Mouse (Mus musculus) gonadal fat pad, adult 2 months (tissue): ENCODE measurements at regions not wholly inside any gene's neighbourhood (a gene's known extent, or its start where the extent isn't known, plus 50 kb on each side); places are given as distances from the start of the nearest gene placed in this dataset.

ENCODE experiments used
- DNase-seq: peaks from one replicate; pipeline ENCODE4 v3.0.0-alpha.2; 2012; ENCODE audit warnings: low read depth

DNA sequence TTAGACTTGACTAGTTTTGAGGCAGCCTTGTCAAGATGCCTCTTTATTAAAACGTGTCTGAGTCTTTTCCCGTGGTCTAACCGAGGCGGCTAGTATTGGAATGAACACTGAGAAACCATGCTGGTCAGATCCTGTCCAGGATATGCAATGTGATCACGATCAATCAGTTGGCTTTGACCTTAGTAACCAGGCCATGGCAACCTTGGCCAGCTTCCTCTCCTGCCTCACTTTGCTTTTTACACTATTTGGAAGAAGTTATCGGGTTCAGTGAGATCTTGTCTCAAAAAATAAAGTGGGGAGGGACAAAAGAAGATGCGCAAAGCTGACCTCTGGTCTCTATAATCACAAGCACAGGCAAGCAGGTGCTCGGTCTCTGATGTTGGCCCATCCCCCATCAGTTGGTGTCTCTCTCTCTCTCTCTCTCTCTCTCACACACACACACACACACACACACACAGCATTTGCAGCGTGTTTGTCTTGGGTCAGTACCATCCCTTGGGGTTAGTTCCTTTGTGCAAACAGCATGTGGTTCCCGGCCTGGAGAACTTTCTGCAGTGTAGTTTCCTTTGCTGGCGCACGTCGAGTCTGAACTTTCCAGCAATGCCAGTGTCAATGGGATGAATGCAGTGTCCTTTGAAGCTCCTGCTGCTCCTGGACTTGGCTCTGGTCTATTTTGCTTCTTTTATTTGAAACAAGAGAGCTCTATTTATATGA lies 117.6 kb upstream of the Spdye4c start:
- DNase-seq, result no peak

DNA sequence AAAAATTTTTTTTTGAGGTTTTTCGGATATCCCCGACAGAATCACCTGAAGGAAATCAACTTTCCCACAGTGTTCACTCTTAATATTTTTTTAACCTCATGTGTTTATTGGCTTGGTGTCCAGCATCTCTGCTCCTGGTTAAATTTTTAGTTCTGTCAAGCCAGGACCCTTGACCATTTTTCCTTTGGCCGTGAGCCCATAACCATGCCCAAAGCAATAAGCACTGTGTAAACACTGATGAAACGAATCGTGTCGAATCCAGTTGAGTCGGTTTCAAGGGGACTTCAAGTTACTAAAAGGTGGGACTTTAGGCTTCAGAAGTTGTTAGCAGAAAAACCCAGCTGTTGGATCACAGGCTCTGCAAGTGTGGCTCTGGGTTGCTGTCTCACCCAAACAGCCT lies 117.0 kb upstream of the Spdye4c start:
- no peak for DNase-seq

DNA sequence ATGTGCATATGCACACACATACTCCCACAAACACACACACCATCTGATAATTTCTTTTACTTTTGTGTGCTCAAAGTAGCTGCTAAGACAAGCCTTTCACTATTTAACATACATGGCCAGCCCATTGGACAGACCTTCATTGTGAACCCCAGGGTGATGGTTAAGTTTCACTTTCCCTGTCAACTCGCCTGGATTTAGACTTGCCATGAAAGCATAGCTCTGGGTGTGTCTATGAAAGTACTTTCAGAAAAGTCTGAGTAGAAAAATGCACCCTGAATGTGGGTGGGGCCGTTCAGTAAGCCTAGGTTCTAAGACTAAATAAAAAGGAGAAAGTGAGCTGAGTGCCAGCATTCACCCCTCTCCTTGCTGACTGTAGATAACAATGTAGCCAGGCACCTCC lies 113.8 kb upstream of the Spdye4c start:
- no peak for DNase-seq

DNA sequence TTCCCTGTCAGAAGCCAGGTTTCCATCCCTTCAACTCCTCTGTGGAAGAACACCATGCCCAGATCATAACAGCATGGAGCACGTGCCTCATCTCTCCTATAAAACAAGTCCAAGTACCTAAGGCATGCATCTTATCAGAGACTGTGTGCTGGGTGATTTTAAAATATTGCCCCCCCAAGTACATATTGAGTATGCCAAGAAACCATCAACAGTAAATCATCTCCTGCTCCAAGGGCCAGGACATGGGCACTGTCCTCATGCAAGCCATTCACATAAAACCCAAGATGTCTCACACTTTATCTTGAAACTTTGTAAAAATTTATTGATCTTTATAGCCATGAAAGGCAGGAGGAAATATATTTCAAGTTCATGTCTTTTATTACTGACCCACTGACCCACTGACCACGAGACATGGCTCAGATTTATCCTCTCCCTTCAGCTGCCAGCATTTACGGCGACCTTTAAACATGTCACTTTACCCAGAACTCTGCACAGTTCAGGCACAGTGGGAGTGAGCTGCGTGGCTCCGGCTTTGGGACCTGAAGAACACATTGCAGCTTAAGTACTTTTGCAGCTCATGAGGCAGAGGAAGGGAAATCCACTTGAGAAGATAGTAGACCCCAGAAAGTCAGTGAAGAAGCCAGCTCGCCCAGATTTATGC lies 99.7 kb upstream of the Spdye4c start:
- DNase-seq, result no peak

DNA sequence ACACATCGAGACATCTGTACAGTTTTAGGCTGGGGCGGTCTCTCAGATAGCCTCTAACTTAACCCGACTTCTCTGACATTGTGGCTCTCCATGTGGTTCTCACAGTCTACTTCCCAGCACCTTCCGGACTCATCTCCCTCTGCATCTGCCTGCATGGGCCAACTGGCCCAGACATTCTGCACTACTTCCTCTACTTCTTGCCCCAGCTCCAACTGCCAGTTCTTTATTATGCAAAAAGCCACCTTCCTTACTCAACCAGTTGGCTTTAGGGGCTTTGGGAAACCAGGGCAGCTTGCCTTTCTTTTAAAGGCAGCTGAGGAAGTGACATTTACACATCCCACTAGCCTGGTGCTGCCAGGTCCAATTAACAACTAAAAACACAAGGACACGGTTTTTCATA lies 97.1 kb upstream of the Spdye4c start:
- DNase-seq, result peak; percentile 38

DNA sequence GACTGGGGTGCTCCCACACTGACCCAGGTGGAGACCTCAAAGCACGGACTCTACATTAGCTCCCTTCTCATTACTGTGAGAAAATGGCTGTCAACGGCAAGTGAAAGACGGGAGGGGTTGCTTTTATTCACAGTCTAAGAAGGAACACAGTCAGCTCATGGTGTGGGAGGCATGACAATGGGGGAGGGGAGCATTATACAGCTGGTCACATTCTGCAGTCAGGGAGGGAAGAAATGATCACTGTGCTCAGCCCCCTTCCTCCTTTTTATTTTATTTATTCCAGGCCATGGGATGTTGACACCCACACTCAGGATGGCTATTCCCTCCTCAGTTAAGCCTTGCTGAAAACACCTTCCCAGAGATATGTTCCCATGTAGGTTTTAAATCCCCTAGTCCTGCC lies 93.1 kb upstream of the Spdye4c start:
- no peak for DNase-seq

DNA sequence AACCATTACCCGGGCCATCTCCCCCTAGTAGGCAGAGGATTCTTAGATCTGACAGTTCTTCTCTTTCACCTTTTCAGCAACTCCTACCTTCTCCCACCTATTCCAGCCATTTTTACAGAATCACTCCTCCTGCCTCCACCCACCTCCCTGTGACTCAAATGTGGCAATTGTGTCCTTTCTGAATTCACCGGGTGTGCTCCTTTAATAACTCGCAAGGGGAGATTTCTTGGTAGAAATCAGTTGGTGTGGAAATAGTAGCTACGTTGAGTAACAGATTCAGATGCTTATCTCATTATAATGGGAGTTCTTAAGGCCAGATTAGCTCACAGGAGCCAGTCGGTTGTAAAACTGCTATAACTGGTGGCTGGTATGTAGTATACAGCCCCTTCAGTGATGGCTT lies 92.4 kb upstream of the Spdye4c start:
- peak; percentile 94 for DNase-seq

DNA sequence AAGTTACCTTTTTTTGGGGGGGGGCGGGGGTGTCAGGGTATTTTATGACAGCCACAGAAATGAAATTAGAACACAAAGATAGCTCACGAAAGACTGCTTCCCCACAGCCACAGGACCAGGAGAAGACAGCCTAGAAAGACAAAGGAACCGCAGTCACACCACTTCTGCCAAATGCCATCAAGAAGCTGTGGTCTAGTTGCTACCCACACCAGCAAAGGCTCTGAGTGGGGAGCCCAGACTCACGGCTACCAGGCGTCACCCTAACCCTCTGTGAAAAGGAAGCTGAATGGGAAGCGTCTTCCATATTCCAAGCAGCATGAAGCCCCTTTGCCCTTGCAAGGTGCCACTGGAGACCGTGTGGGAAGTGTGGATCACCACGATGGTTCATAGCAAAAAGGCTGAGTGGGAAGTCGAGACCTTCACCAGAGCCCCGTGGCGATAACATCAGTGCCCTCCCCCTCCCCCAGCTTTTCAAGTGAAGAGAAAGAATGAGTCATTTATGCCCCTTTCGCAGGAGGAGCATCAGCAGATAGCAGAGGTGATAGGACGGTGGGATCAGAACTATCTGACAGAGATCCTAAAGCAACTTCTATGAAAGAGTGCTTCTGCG lies 91.3 kb upstream of the Spdye4c start:
- no peak for DNase-seq

DNA sequence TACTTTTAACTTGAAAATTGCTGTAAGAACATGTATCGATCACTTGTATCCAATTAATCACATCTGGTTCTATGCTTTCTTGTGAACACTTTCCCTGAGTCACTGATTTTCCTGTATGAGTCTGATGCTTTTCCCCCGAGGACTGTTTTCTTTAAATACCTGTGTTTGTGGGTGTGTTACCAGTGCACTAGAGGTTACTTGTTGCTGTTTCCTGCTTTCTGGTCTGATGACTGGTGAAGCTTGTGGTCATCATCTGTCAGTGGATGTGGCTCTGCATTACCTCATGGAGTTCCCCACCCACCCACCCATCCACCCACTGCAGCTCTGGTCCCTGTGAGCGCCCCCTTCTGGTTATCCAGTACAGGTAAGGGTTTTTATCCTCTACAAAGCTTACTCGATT lies 88.3 kb upstream of the Spdye4c start:
- DNase-seq, result no peak

DNA sequence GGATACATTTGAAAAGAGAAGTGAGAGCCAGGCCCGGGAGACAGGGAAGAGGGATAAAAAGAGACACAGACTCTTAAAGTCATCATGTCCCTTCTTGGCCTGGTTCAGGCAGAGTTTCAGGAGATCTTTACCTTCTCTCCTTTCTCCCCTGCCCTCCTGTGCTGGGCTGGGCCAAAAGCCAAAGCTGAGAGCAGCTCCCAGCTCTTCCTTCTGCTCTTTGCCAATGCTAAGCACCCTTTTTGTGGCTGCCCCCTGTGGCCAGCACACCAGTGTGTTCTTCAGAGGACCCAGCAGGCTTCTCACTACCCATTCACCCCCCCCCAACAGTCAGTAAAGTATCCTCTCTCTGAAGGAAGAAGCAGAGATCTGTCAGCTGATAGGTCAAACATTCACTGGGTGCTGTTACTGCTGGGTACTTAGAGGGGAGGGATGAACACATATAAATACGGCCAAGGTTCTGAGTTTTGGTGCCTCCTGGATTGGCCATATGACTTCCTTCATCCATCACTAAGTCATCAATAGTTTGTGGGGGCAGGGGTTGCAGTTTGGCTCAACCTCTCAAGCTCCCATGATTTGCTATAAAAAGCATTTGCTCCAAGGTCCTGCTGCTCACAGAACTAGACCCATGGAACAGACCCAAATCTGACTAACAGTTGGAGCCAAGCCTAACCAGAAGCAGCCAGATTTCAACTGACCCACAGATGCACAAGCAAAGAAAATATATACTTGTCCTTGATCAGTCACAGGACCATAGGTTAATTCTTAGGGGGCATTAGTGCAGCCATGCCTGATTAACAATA lies 87.7 kb upstream of the Spdye4c start:
- DNase-seq, result no peak

DNA sequence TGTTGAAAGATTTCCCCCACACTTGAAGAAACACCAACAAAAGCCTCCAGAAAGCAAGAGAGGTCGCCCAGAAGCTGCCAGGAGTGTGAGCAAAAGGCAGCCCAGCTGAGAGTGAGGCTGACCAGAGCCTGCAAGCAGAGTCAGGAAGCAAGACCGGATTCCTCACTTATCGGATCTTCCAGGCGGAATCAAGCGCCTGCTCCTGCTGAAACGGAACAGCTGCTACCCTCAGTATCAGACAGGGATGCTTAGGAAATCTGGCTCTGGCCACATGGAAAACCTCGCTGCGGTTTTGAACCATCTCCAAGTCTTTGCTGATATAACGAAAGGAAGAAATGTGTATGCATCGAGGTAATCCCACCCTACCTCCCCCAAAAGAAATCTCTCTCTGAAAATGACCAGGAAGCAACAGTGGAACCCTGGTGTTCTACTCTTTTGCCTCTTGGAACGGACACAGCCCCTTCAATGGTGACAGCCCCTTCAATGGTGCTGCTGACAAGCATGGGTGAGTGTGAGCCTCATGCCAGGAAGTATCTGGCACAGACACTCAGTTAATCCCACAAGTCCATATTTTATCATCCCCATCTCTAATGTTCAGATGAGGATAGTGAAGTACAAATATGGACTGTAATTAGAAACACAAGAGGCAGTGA lies 83.3 kb upstream of the Spdye4c start:
- no peak for DNase-seq

DNA sequence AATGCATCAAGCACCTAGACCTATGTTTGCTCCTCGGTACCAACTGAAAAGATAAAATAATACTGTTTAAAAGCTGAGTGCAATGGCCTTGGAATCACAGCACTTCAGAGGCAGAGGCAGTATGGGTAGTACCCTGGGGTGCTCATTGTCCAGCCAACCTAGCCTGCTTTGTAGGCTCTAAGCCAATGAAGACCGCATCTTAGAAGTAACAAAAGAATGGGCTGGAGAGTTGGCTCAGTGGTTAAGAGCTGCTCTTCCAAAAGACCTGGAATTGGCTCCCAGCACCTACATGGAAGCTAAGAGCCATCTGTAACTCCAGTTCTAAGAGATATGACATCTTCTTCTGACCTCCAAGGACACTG lies 82.8 kb upstream of the Spdye4c start:
- no peak for DNase-seq

DNA sequence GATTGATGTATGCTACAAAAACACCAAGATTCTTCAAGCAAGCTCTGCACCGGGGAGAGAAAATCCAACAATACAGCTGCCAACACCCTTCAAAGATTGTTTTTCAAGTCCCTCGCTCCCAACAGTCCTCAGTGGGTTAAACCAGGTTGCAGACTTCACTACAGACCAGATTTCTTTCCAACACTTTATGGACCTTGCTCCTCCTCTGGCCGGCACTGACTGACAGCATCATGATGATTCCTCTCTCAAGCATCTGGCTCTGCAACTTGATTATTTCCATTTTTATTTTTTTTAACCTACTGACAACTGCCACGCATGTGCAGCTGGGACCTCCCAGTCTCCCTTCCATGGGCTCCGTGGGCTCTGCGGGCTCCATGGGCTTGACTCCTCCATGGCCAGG lies 79.7 kb upstream of the Spdye4c start:
- DNase-seq, result no peak

DNA sequence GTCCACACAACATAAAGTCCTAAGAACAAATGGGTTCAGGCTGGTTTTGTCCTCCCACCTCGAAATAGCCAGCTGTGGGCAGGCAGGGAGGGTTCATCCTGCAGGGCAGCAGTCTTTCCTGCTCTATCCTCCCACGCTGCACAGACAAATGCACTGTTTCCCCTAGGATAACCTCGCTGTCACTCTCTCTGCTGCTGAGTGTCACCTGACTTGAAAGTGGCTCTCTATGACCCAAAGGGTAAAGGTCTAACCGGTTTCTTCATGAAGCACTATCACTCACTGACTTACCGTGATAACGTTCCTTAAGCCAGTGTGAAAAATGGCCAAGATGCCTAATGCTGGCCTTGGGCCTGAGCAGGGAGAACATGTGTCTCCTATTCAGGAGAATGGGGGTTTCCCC lies 78.2 kb upstream of the Spdye4c start:
- no peak for DNase-seq

DNA sequence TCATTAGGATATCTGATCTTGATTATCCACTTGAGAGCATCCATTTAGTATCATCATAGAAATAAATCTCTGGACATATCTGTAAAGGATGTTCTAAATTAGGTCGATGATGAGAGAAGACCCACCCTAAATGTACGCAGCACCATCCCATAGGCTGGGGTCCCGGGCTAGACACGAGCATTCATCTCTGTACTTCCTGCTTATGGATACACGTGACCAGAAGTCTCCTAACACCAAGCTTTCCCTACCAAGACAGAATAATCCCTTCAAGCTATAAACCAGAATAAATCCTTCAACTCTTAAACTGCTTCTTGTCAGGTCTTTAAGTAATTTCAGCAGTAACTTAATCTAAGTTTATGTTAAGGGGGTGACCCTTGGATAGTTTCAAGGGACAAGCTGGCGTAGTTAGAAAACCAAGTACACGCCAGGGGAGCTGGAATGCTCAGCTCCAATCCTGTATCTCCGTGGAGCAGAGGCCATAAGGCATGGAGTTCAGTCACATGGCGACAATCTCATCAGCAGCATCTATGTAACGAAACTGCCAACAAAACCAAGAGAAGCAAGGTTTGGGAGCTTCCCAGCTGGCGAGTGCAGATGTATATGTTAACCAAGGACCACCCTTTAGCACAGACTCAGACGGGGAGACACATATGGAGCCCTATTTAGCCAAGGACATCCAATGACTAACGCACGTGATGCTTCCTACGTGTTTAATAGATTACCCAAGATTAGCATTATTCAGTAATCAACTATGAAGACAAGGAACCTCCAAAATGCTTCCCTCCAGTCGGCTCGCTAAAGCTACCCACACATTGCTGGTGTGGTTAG lies 76.3 kb upstream of the Spdye4c start:
- DNase-seq, result no peak

DNA sequence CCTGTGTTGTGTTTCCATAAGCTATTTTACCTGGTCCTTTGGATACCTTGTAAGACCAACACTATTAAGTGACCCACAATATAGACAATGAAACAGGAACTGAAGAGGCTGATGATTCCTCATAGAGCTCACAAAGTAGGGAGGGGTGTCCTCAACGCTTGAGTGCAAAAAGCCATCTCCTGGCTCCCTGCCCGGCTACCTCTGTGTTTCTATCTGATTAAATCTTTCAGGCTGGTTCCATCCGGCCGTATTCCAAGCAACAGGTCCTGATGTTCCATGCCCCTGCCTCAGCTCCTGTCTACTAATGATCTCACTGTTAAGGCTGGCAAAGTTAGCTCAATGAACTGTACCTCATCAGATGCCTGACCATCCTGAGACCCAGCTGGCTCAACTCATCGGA lies 75.3 kb upstream of the Spdye4c start:
- no peak for DNase-seq

DNA sequence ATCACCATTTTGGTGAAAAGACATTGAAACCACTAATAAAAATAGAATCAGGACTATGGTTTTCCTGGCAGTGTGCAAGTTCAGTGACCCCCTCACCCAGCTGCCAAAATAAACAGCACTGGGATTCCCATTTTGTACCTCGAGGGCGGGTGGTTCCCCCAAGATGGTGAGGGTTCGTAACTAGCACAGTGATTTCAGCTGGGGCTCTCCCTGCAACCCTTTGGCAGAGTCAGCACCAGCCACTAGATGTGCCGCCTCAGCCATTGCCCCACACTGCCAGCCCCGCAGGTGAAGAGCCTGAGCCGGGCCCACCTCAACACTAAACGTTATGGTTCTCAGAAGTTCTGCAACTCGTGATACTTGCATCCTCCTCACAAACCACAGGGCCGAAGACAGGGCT lies 74.3 kb upstream of the Spdye4c start:
- DNase-seq, result no peak

DNA sequence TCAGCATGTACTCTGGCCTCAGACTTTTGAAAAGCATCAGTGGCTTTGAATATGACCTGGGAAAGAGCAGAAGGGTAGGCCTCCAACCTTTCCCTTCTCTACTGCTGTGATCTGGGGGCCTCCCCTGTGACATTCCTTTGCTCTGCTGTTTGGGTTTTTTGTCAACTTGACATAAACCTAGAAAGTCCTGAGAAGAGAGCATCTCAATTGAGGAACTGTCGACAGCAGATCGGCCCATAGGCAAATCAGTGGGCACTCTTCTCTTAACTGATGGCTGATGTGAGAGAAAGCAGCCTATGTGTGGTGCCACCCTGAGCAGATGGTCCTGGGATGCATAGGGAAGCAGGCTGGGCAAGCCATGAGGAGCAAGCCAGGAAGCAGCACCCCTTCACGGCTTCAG lies 72.9 kb upstream of the Spdye4c start:
- DNase-seq, result no peak

DNA sequence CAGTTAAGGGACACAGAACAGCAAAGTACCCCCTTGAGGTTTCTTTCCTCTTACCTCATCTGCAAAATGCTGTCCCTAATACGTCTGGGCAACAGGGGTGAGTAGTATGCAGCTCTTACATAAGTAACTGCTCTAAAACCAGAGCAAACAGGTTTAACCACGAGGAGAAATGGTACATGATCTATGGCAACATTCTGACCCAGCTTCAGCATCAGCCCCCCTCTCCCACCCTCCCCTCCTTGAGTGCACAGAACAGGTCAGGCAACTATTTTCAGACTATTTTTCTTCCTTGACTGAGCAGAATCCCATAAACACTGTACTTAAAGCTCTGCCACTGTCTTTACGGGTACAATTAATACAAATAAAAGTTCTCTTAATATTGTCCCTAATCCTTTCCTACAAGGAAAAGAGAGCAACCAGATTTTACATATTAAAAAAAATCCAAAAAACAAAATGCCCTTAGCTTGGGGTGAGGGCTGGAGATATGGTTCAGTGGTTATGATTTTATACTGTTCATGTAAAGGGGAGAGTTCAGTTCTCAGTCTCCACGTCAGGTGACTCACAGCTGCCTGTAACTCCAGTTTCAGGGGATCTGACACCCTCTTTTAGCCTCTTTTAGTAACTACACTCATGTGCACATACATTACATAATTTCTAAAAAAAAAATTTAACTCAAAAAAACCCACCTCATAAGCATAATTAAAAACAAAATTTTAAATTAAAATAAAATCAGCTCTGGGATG lies 69.1 kb upstream of the Spdye4c start:
- DNase-seq, result no peak

DNA sequence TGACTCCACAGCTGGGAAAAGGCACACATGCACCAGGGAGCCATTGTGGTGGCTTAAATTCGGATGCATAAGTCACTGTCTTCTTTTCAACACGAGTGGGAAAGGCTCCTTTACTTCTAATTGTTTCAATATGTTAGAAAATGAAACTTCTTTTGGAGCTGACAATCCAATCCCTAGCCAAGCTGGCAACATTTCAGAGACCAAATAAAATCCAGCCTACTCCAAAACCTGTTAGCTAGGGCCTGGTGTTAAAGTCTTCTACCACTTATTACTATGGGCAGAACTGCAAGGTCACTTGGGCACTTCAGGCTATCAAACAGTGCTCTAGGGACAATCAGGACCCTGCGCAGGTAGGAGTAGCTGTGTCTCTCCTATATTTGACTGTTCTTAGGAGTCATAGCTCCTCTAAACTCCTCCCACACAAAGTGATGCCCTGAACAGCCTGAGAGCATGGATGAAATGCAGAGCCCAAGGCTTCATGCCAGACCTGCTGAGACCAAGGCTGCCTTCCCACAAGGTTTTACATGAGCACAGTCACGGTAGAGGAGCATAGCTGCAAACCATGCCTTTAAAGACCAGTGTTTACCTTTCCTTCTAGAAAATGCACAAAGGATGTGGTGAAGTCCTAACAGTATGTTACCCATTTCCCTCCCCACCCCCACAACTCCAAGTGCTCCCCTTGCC lies 67.4 kb upstream of the Spdye4c start:
- DNase-seq, result no peak
